Mouse (Mus musculus) heart, postnatal 14 days (tissue): Measurements from ENCODE around the gene Trim12c. TPM values are rescaled to one million over a fixed set of nuclear protein-coding genes. Genes with fewer than 3 reads are reported as not detected.

Source experiments
- total RNA-seq, 2 experiments: library from RNA; stranded (reverse); gene quantifications; 2 replicates each; pipeline ENCODE4 v1.2.3; 2021

The Trim12c gene
- total RNA-seq, 2 experiments from 2014 or later, result 5.4 to 6.5 TPM

Other genes starting within 250 kb of the Trim12c start
- not detected for gene Olfr646, start 248.5 kb downstream of the Trim12c start, total RNA-seq
- gene Ubqln5, start 223.5 kb downstream of the Trim12c start, total RNA-seq, result not detected
- not detected for gene Olfr643, start 216.0 kb downstream of the Trim12c start, total RNA-seq
- not detected for gene Ubqln3, start 210.1 kb downstream of the Trim12c start, total RNA-seq
- gene Ubqlnl, start 202.8 kb downstream of the Trim12c start, total RNA-seq, result not detected
- gene Olfm5, start 188.5 kb downstream of the Trim12c start, total RNA-seq, result not detected
- gene Olfr648, start 170.0 kb downstream of the Trim12c start, total RNA-seq, result not detected
- gene Olfr649, start 157.4 kb downstream of the Trim12c start, total RNA-seq, result not detected
- gene Trim6, start 134.6 kb downstream of the Trim12c start, total RNA-seq, result under 1 TPM; 0.45 to 0.54 TPM
- gene Trim34a, start 108.9 kb downstream of the Trim12c start, total RNA-seq, result 1 to 10 TPM; 3.7 to 3.8 TPM
- 1 to 10 TPM; 2.6 to 2.9 TPM for gene Trim5, start 65.3 kb downstream of the Trim12c start, total RNA-seq
- 1 to 10 TPM; 6.1 to 8.2 TPM for gene Trim12a, start 37.9 kb downstream of the Trim12c start, total RNA-seq
- under 1 TPM; 0.17 to 0.34 TPM for gene Trim34b, start 23.9 kb downstream of the Trim12c start, total RNA-seq
- gene Trim30b, start 16.5 kb upstream of the Trim12c start, total RNA-seq, result not detected
- gene Trim30c, start 47.5 kb upstream of the Trim12c start, total RNA-seq, result under 1 TPM; 0.12 to 0.17 TPM
- 1 to 10 TPM; 2.7 to 3.1 TPM for gene Trim30a, start 111.8 kb upstream of the Trim12c start, total RNA-seq
- gene Trim30d, start 154.5 kb upstream of the Trim12c start, total RNA-seq, result 1 to 10 TPM in 1 of 2 experiments, under 1 TPM in 1; 0.45 to 1.2 TPM
- gene Olfr651, start 196.8 kb upstream of the Trim12c start, total RNA-seq, result not detected
- gene Olfr652, start 207.5 kb upstream of the Trim12c start, total RNA-seq, result not detected
- not detected for gene Olfr653, start 224.0 kb upstream of the Trim12c start, total RNA-seq
- gene Olfr654, start 233.7 kb upstream of the Trim12c start, total RNA-seq, result not detected
- not detected for gene Olfr655, start 248.4 kb upstream of the Trim12c start, total RNA-seq